Mouse (Mus musculus): ENCODE measurements around the gene Chd4. TPM values are rescaled to one million over a fixed set of nuclear protein-coding genes. Genes with fewer than 3 reads are reported as not detected.

Chd4 gene
- polyA plus RNA-seq, 2 experiments from 2014 or later, result 61.4 to 71.9 TPM

DNA sequence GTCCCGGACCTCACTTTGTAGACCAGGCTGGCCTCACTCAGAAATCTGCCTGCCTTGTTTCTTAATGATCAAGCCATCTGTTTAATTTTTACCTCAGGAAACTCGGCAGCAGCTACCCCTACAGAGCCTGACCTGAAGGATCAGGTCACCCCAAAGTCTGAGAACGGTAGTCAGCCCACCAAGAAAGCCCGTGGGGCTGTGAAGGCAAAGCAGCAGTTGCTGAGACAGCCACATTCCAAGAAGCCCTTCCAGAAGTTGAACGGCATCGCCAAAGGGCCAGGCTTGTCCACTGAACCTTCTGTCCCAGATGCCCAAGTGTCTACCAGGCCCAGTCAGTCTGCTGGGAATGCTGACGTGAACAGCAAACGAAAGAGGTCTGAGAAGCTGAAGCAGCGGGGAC, 48.1 kb downstream of the Chd4 start:
- ATAC-seq, result no peak

DNA sequence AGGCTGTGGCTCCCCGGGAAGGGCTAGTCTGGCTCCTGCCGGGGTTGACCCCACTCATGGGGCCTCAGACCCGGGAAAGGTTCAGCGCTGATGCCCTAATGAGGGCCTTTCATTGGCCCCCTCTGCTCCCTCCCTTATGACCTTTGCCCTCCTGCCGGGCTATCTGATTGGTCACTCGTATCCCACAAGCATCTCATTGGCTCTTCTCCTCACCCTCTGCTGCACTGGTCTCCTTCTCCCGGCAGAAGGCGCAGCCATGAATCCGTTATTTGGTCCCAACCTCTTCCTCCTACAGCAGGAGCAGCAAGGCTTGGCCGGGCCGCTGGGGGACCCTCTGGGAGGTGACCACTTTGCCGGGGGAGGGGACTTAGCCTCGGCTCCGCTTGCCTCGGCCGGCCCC, 49.2 kb downstream of the Chd4 start, which contains the start of gene Iffo1:
Iffo1 (plus strand) TSS at position 241 of the 400 bp plus-strand sequence.
- peak; percentile 100 for ATAC-seq

DNA sequence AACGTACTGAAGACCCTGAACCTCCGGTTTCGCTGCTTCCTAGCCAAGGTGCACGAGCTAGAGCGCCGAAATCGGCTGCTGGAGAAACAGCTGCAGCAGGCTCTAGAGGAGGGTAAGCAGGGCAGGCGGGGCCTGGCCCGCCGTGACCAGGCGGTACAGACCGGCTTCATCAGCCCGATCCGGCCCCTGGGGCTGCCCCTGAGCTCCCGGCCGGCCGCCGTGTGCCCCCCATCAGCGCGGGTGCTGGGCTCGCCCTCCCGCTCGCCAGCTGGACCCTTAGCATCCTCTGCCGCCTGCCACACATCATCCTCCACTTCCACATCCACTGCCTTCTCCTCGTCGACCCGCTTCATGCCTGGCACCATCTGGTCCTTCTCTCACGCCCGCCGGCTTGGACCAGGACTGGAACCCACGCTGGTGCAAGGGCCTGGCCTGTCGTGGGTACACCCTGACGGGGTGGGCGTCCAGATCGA, 49.7 kb downstream of the Chd4 start:
- no peak for ATAC-seq

DNA sequence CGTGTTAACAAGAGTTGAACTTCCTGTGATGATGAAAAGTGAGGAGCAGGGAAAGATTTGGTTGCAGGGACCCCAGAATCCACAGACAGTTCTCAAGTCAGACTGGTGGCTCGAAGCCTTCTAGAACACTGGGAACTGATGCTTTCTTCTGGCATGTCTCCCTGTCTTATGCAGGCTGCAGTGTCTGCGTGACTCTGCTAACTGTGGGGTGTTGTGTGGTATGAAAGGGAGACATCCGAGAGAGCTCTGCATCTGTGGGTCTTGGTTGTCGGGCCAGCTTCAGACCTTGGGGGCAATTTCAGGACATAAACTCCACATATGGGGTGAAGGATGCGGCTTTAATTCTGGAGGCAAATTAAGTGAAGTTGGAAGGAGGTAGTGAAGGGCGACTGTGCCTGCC, 50.4 kb downstream of the Chd4 start:
- ATAC-seq, result no peak

DNA sequence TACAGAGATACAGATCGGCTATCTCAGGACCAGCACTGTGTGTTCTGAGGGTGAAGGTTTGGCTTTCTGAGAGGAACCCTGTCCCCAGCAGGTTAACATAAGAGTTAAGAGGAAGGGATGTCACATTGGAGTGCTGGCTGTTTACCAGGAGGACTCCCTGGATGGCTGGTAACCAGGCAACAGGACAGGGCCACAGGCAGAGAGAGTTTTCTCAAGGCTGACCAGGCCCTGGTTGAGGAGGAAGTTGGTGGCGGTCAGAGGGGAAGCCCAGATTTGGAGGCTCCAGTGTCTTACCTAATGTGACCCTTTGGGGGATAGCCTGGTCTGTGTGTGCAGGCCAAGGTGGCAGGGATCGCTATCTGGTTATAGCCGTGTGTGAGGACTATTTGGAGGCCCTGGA, 51.0 kb downstream of the Chd4 start:
- ATAC-seq, result no peak

DNA sequence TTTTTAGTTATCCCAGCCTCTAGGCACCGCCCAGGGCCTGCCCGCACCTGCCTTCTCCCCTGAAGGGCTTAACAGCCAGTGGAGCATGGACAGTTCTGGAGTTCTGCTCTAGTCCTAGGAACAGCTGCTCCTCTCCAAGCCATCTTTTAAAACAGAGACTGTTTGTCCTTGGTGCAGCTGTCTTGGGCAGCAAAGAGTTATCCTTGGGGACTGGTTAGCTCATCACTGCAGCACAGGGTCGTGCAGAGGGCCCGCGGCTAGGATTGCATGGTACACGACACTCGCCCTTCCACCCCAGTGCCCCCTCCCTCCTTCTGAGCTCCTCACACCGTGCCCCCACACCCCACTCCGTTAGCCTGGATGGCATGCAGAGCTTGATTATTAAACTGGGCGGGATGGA, 51.5 kb downstream of the Chd4 start:
- no peak for ATAC-seq

DNA sequence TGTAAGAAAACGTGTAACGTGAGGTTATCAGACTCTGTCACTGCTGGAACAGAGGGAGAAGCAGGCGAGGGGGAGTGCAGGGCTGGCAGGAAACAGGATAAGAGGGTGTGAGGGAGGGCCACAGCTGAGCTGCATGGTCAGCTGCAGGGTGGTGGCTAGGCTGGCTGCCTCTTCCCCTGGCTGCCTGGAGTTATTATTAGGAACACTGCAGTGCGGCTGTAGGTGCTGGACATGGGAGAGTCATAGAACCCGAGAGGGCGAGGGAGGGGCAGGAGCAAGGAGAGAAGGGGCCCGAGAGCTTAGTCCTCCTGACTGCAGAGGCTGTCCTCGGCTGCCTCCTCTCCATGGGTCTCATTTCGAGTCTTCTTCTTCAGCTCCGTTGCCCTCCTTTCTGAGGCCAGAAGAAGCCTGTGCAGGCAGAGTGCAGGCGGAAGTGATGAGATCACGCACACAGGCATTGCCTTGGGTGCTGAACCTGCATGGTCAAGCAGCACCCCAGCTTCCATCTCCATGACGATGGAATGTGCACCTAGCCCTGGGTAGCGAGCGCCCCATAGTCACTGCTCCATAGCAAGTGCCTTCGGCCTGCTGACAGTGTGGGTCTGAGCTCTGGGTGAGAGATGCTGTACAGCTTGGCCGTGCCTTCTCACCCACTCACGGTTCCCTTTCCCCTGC, 52.6 kb downstream of the Chd4 start:
- no peak for ATAC-seq

DNA sequence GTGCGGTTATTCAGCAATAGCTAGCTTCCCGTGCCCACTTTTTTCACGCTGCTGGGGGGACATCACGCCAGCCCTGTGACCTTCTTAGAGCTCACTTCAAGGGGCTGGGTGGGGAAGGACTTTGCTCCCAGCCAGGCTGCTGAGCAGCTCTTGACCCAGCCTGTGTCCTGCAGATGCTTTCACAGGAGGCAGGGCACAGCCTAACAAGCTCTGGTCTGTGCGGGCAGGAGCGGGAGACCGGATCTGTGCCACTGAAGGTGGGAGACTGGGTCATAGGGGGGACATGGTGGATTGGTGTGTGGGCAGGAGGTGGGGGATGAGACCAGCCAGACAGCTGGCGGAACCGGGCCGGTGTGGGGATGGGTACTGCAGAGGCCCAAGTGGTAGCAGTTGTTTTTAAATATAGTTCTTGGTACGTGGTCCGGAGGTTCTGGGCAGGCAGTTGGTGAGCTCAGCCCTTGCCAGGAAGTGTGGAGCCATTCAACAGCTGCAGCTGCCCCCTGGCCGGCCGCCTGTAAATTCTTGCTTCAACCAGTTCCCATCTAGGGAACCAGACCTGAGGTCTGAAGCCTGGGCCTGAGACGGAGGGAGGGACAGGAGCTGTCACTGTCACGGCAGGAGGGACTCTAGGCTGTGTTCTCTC, 53.3 kb downstream of the Chd4 start:
- ATAC-seq, result no peak

DNA sequence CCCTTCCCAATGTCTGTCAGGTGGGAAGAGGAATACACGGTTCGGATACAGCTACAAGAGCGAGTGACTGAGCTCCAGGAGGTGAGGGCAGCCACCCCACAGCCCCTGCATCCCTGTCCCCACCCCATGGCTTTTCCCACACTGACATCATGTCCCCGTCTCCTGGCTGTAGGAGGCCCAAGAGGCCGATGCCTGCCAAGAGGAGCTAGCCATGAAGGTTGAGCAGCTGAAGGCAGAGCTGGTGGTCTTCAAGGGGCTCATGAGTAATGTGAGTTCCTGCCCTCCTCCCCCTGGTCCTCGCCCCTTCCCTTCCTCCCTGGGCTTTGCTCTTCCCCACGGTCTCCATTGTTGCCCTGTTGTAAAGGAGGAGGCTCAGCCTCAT, 53.8 kb downstream of the Chd4 start:
- no peak for ATAC-seq

DNA sequence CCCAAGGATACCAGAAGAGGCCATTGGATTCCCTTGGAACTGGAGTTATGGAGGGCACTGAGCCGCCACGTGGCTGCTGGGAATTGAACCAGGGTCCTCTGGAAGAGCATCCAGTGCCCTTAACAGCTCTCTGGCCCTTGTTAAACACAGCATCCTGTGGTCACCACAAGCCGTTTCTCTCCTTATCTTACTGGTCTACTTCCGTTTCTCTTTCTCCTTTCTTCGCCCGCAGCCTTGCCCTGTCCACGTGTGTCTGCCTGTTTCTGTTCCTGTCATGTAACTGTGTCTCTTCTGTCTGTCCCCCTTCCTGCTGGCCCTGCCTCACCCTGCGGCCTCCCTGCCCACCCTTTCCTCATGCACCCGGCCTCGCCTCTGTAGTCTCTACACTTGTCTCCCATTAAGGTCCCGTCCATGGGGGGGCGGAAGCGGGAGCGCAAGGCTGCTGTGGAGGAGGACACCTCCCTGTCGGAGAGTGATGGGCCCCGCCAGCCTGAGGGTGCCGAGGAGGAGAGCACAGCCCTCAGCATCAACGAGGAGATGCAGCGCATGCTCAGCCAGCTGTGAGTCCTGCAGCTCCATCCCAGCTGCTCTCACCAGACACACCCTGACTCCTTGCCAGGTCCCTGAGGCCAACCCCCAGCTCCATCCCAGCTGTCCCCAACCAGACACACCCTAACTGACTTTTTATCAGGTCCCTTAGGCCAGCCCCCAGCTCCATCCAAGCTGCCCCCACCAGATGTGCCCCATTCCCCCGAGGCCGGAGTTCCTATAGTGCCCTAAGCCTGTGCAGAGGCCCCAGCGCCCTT, 56.6 kb downstream of the Chd4 start:
- ATAC-seq, result no peak

DNA sequence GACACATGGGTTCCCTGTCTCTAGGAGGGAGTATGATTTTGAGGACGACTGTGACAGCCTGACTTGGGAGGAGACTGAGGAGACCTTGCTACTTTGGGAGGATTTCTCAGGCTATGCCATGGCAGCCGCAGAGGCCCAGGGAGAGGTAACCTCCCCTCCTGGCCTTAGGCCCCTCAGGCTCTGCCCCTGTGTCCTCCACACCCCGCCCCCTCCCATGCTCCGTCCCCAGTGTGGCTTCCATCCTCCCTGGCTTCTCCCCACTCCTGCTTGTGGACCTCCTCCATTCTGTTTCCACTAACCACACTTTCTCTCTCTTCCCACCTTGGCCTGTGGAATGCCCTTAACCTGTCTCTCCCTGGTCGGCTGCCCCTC, 57.2 kb downstream of the Chd4 start:
- no peak for ATAC-seq

DNA sequence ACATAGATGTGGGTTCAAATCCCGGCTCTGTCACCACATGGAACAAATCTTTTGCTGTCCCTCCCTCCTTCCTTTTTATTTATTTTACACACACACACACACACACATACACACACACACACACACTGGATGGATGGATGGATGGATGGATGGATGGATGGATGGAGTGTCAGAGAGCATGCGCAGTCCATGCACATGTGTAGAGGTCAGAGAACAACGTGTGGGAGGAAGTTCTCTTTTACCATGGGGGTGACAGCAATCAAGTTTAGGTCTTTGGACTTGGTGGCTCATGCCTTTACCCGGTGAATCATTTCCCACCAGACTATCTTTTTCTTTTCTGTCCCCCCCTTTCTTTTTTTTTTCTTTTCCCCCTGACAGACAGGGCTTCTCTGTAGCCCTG, 57.9 kb downstream of the Chd4 start:
- no peak for ATAC-seq

DNA sequence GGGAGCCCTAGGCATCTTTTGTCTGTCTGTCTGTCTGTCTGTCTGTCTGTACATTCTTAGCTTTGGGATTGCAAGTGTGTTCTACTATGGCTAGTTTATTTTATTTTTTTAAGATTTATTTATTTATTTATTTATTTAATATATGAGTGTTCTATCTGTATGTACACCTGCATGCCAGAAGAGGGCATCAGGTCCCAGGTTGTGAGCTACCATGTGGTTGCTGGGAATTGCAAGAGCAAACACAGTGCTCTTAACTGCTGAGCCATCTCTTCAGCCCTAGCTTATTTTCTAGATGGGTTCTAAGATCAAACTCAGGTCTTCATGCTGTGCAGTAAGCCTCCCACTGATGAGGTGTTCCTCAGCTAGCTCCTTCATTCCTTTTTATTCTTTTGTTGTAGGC, 58.8 kb downstream of the Chd4 start:
- ATAC-seq, result peak; percentile 45

DNA sequence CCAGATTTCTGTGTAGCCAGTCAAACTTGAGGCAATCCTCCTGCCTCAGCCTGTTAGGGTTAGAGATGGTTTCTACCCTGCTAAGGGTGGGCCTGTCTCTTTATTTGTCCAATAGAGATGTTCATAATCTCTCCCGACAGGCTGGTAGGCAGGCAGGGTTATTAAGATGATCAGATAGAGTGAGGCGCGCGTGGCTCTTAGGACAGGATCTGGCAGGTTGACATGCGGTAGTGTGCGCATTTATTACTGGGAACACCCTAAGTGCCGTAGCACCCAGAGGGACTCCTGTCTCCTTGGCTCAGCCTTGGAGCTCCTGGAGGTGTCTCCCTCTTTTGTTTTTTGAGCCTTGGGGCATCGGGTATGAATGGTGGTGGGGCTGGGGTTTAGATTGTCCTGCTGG, 59.5 kb downstream of the Chd4 start:
- no peak for ATAC-seq

DNA sequence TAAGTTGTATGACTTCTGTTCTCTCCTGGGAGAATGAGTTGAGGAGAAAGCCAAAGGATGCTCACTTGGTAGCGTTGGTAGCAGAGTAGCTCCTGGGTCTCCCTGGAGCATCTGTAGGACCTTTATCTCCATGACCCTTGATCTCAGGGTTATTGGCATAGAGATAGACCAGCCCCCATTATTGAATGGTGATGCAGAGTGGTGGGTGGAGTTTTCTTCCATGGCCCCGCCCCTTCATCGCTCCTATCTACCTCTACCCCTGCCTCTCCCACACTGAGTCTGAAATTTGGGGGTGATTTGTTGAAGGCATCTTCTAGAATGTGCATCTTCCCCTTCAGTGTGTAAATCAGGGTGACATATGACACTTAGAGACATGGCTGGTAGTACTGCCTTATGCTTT, 60.7 kb downstream of the Chd4 start:
- no peak for ATAC-seq

DNA sequence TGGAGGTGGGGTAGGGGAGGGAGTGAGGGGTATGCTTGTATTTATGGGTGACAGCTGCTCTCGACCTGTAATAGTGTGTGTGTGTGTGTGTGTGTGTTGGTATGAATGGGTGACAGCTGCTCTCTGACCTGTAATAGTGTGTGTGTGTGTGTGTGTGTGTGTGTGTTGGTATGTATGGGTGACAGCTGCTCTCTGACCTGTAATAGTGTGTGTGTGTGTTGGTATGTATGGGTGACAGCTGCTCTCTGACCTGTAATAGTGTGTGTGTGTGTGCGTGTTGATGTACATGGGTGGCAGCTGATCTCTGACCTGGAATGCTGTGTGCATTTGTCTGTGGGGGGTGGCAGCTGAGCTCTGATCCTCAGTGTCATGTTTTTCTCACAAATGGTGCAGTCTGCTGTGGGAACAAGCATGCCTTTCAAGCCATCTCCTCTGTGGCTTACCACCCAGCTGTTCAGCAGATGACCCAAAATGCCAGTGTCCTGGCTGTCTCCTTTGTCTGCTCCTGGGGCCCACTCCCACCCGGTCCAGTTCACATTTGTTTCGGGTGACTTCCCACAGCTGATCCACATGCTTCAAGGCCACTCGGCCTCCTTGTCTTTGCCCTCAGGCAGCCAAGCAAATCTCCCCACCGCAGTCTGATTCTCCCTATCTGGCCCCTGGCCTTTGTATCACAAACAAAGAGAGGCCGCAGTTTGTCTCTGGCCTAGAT, 61.3 kb downstream of the Chd4 start:
- ATAC-seq, result no peak

DNA sequence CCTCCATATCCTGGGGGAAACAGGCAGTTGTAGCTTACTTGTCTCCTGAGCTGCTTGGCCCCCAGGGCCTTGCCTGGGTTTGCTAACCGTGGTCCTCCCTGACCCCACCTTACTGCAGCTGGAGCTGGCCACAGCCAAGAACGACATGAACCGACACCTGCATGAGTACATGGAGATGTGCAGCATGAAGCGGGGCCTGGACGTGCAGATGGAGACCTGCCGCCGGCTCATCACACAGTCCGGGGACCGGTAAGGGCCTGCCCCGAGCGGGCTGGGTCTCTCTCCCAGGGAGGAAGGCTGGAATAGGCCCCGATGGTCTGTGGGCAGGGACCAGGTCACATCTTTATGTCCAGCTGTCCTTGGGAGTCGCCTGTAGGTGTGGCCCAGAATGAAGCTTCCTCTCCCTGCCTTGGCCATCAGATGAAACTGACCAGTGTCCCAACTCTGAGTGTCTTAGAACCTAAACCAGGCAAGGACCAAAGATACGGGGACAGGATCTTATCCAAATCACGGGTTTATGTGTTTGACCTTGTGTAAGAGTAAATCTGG, 63.2 kb downstream of the Chd4 start:
- no peak for ATAC-seq

DNA sequence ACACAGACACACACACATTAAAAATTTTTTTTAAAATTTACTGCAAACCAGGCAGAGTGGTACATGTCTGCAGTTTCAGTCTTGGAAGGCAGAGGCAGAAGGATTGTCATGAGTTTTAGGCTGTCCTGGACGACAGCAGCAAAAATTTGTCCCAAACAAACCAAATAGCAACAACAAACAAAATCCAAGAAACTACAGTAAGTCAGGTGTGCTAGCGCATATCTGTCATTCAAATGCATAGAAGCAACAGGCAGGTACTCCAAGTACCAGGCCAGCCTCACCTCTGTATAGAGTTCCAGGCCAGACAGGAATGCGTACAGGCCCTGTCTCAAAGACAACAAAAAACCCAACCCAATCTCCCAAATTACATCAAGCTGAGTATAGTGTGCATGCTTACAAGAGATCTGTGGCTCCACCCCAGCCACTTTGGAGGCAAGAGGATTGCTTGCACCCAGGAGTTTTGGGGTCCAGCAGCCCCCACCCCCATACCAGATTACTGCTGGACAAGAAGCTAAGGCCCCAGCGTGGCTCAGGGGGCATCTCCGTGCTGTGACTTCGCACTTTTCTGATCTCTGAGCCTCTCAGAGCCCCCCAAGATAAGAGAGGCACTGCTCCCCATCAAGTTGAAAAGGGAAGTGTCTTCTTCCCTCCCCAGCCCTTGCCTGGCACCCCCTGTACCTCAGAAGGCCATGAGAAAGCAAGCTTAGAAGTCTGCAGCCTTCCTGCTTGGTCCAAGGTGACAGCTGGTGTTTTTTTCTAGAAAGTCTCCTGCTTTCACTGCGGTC, 64.2 kb downstream of the Chd4 start:
- no peak for ATAC-seq

DNA sequence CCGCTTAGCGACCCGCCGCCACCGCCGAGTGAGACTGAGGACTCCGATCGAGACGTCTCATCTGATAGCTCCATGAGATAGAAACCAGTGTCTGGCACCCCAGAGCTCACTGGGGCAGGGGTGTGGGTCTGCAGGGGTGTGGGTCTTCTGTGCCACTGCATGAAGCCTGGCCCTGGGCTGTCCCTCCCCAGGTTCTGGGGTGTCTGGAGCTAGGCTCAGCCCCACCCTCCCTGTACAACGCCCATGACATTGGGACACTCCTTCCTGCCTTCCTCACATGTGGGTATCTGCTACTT, 64.7 kb downstream of the Chd4 start:
- ATAC-seq, result no peak

DNA sequence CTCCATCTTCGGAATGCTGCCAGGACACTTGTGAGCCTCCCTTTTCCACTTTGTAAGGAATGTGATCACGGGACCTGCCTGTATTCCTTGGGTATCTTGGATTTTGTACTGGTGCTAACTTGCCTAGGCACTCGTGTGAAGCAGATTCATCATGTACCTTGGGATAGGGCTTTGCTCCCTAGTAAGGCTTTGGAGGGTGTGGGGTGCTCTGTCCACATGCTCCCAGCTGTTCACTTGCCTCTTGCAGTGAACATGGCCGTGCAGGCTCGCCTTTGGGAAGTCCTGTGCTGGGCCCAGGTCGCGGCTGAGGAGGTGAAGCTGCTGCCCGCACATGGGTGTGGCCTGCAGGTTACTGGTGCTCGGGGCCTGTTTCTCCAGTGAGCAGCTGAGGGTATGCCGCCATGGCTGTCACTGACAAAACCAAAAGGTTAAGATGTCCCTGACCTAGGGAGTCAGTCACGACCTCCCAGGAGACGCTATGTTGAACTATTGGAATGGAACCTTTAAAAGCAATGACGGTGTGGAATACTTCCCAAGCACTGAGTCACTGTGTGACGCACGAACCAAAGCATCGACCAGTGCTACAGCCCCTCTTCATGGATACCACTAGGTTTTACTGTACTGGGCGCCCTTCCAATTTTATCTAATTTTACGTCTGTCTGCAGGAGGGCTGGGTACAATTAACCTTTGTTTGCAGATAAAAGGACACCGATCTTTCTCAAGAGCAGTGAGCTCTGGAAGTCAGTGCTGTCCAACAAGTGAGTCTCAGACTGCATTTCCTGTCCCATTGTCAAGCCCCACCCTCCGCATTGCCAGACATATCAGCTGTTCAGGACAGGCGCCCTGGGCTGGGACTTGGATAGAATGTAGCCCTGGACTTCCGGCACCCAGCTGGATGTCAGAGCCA, 65.3 kb downstream of the Chd4 start:
- no peak for ATAC-seq

DNA sequence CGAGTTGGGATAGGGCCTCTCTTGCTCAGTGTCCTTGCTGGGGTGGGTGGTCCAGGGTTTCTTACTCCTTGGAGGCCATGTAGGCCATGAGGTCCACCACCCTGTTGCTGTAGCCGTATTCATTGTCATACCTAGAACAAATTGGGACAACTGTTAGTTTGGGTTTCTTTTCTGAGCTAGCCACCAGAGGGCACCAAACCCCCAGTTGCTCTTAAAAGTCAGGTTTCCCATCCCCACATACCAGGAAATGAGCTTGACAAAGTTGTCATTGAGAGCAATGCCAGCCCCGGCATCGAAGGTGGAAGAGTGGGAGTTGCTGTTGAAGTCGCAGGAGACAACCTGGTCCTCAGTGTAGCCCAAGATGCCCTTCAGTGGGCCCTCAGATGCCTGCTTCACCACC, 66.2 kb downstream of the Chd4 start:
- peak; percentile 9 for ATAC-seq
